Mouse (Mus musculus) Muller cell, postnatal 12 days (primary cell): ENCODE measurements around the gene Ezh1.

ENCODE experiments used
- DNase-seq: peaks from one replicate; pipeline ENCODE4 v3.0.0-alpha.2; 2015; ENCODE audit errors: inconsistent ontology term

Gene Ezh1

GRCm38 (mm10) chr11:101148751-101149150 lies 77.5 kb downstream of the Ezh1 start:
- no peak for DNase-seq

- no peak for DNase-seq
Measured at GRCm38 (mm10) chr11:101146377-101146776, 79.9 kb downstream of the Ezh1 start.

- no peak for DNase-seq
Measured at GRCm38 (mm10) chr11:101143338-101144225, 82.7 kb downstream of the Ezh1 start.

- DNase-seq, result no peak
Measured at GRCm38 (mm10) chr11:101142215-101142967, 83.9 kb downstream of the Ezh1 start.
